Mouse (Mus musculus) urinary bladder, postnatal 36 days (tissue): ENCODE measurements around the gene Tnfaip2.
A peak's percentile ranks its signal among the peaks of the same experiment; 100 is the strongest.

Source experiments
- DNase-seq, 2 experiments: peaks; one replicate each; pipeline ENCODE4 v3.0.0; 2022; ENCODE audit warnings: low spot score in 2 of 2, mixed read lengths in 1 of 2

The Tnfaip2 gene

DNA sequence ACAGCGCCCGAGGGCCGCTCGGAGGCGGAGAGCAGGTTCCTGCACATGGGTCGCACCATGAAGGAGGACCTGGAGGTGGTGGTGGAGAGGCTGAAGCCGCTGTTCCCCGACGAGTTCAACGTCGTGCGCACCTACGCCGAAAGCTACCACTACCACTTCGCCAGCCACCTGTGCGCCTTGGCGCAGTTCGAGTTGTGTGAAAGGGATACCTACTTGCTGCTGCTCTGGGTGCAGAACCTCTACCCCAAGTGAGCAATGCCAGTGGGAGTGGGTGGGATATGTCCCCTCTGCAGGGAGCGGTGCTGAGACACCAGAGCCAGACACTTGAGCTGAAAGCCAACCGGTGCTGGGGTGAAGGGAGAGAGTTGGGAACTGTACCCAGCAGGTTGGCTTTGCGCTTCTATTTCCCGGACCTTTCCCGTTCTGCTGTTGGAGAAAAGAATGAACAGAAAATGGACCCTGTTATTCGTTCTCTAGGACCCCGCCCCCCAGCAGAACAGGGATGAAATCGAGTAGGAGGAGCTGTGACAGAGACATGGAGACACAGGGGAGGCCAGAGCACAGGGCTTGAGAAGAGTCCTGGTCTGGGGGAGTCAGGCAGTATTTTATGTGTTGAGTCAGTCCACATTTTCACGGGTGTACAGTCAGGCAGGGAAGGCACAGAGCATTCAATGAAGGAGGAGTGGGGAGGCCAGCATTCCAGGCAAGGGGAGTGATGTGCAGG, 3.8 kb downstream of the Tnfaip2 start:
- DNase-seq: no peak

DNA sequence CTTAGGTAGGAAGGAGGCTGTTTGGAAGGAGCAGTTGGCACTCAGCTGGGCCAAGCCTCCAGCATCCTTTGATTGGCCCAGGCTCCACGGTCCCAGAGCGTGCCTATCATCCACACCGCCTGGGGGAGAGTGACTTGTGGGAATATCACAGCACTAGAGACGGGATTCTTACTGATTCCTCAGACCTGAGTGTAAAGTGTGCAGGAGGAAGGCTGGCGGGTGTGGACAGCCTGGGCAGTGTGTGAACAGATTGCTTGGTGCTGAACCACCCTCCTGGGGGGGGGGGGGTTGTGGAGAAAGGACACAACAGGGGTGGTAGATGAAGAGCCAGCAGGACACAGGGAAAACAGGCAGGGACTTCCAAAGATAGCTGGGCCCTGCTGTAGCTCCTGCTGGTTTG, 4.5 kb downstream of the Tnfaip2 start:
- no peak for DNase-seq

DNA sequence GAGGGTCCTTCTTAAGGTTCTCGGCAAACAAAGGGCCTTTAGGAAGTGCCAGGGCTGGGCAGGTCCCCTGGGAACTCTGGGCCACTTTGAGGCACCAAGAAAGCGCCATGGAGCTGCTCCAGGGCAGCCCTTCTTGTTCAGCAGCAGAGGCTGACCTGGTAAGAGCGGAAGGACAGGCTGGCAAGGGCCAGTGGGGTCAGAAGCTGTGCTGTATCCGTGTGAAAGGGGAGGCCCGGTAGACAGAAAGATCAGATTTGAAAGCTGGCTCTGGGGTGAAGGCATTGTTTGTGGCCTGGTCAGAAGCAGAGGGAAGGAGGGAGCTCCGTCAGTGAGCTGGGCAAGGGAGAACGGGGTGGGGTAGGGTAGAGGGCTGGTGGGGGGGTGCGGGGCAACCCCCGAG, 5.1 kb downstream of the Tnfaip2 start:
- DNase-seq: no peak

DNA sequence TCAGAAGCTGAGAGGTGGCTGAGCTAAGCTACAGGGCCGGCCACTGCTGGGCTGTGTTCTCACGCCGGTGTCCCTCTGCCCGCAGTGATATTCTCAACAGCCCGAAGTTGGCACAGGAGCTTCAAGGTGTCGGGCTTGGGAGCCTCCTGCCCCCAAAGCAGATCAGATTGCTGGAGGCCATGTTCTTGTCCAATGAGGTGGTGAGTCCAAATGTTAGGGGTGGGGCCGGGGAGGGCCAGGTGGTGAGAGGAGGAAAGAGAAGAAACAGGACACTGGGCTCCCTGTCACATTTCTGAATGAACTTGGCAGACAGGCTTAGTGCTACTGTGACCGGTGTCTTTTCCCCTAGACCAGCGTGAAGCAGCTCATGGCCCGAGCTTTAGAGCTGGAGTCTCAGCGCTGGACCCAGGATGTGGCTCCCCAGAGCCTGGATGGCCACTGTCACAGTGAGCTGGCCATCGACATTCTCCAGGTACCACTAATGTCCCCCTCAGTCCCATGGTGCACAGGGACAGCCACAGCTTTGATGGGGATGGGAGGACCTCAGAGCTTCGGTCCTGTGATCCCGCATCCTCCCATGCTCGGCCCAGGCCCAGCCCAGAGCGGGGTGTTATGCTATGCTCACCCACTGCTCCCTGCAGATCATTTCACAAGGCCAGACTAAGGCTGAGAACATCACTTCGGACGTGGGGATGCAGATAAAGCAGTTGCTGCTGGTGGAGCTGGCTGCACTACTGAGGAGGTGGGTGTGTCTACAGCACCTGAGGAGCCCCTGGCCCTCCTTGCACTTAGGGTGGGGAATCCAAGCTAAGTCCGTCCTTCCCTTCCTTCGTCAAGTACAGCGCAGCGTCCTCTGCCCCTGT, 5.9 kb downstream of the Tnfaip2 start:
- DNase-seq: no peak

DNA sequence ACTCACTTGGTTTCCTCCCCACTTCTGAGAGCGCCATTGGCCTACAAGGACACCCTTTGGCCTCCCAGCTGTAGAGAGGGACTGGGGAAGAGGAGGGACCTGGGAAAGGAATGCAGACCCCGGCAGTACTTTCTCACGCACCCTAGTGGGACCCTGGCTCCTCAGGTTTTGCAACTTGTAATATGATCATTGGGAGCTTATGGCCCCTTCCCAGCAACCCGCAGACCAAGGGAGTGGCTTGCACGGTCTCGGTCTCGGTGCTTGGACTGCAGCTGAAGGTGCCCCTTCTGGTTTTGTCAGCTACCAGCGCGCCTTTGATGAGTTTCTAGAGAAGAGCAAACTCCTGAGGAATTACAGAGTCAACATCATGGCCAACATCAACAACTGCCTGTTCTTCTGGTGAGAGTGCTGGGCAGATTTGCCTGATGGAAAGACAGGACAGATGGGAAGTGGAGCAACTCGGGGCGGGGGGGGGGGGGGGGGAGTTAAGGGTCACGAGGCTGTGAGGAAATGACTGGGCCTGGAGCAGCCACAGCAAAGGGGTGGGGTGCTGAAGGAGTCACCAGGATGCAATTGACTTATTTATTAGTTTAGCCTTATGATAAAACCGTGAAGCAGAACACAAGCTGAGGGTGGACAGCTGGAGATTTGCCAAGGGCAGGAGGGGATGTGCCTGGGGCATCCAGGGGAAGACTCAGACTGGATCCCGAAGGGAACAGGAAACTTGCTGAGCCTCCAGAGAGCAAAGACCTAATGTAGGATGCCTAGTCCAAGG, 6.8 kb downstream of the Tnfaip2 start:
- DNase-seq: peak in 1 of 2 experiments; percentile 61

DNA sequence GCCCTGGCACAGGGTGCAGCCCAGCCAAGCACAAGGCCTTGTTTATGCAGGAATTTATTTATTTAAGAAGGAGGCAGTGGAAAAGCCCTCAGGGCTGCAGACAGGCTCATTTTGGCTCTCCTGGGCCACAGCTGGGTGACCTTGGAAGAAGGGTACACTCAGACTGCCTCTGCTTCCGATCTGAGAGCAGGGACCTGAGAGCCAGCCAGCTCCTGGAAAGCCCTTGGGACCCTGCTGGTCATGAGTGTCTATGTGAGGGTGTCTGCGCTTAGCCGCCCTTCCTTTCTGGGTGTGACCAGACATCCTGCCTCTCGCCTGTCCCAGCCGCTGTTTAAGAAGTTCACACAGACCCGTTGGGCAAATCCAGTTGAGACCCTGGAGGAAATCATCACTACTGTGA, 8.1 kb downstream of the Tnfaip2 start:
- DNase-seq: no peak

DNA sequence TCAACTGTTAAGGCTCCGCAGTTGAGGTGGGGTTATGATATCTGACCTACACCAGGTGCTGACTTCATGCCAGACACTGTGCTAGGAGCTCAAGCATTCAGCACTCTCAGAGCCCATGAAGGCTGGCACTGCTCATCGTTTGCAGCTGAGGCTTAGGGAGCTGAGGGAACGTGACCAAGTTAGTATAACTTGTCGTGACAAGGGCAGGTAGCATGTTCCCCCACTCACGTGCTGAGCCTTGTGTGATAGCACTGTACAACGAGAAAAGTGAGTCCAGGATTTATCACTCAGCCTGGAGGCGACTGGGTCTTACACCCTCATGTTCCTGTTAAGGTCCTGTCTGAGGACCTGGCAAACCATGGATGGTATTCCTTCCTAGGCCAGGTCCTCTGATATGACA, 9.3 kb downstream of the Tnfaip2 start:
- no peak for DNase-seq

DNA sequence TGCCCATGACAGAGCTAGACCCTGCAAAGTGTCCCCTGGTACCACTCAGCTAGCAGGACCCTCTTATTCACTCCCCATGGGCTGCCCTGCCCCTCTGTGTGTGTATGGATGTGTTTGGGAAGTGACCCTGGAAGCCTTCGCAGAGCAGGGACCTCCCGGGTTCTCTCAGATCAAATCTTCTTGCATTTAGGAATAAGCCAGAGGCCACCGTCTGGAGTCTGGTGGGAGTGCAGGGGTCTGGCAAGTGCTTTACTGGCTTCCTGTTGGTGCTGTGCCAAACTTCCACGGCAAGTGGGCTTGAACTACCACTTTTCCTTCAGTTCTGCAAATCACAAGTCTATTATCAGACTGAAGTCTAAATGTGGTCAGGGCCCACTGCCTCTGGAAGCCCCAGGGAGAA, 11.8 kb downstream of the Tnfaip2 start:
- no peak for DNase-seq

DNA sequence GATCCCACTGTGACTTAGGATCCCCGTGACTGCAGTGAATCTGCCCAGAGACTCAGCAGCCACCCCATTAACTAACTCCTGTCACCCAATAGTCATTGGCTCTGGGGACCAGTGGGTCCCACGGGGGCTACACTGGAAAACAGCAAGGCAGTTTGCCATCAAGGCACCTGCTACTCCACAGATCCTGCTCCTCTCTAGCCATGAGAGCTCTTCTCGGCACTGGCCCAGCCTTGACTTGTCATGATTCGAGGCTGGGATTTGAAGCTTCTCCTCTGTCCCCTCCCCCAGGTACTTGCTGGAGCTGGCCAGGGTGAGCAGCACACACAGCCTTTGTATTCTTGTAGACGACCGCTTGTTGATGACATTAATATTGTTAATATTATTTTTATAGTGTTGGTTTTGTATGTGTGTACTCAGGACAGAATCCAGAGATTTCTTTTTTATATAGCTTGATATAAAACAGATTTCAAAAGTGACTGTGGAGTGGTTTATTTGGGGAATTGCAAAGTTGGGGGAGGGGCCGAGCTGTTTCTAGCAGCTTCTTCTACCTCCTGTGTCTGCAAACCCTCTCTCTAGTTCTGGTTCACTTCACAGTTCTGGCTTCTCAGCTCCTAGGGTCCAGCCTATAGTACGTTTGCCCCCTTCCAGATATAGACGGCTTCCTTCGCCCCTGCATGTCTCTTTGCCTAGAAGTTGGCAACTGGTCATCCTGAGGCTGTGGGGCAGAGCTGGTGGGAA, 12.4 kb downstream of the Tnfaip2 start:
- DNase-seq: no peak

DNA sequence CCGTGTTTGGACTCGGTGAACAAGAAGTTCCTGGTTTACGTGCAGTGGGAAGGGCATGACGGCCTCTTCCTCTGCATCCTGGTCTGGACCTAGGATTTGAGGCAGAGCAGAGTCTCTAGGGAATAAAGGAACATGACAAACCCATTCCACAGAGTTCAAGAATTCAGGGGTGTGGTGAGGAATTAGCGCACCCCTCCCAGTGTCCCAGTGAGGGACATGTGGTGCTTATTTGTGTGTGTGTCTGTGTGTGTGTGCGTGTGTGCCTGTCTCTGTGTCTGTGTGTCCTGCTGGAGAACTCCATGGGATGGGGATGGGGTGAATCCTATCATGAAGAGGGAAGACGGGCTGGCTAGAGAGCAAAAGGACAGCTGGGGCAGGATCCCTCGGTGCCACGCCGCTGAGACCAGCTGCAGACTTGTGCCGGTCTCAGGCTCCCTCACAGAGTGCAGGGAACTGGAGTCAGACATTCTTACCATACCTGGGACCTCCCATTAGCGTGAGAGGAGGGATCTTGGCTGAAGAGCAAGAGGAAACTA, 13.1 kb downstream of the Tnfaip2 start:
- no peak for DNase-seq

DNA sequence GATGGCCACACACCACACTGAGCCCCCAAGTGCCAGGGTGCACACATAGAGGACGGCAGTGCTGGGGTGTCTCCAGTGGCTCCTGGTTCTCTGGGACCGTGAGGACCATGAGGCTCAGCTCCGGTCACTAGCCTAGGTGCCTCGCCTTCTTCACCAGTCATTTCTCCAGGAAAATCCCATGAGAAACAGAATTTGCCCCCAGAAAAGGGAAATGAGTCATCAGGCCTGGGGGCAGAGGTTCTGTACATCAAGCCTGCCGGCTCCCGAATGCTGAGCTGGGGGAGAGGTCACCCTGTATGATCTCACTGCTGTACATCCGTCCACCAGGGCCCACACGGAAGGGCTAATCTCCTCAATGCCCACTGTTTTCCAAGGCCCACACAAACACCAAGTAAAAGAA, 13.6 kb downstream of the Tnfaip2 start:
- no peak for DNase-seq

DNA sequence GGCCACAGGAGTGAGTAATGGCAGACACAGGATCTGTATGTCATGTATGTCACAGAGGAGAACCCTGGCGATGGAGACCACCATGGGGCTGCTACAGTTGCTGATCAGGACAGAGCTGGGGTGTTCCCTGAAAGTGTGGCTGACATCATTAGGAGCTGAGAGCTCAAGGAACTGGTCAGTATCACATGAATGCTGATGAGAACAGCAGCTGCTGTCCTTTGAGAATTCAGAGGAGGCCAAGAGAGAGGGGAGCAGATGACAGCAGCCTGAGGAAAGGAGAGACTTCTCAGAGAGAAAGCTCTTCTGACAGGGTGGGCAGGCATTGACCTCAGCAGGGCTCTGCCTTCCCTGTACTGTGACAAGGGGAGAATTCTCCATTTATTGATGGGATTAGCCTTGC, 15.5 kb downstream of the Tnfaip2 start:
- DNase-seq: no peak

DNA sequence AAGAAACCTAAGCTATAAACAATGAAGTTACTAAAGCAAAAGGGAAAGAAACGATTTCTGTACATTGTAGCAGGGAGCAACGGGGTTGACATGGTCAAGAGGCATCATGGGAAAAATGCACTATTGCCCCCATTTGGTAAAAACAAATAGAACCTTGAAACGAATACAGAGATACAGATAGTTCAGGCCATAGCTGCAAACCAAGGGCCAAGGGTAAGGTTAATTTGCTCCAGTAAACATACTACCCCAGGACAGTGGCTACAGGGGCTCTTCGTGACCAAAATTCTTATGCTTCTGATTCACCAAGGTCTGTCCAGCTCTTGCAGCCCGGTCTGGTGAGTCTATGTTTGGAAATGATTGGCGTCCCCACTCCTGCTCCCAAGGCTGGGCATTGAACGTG, 21.3 kb downstream of the Tnfaip2 start:
- no peak for DNase-seq

DNA sequence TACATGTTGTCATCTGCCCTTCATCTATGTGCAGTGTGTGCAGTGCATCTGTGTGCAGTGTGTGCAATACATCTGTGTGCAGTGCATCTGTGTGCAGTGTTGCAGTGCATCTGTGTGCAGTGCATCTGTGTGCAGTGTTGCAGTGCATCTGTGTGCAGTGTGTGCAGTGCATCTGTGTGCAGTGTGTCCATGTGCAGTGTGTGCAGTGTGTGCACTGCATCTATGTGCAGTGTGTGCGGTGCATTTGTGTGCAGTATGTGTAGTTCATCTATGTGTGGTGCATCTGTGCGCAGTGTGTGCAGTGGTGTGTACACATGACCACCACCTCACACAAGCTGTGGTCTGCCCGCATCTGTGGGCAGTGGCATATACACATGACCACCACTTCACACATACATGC, 24.1 kb downstream of the Tnfaip2 start:
- no peak for DNase-seq

DNA sequence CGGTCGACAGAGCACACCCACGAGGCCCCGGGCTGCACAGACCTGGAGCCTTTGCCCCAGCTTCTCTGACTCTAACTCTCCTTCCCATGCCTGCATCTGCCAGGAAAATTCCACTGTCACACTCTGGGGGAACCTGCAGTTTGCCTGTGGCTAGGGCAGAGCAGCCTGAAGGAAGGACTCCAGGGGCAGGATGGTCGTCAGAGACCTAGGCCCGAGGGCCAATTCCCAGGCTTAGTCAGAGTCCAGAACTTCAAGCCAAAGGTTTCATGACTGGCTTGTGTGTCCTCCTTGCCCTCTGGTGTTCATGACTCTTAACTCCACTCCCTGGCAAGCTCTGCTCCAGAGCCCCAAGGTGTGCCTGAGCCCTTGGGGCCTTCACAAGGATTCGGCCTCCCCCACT, 25.9 kb downstream of the Tnfaip2 start:
- no peak for DNase-seq

DNA sequence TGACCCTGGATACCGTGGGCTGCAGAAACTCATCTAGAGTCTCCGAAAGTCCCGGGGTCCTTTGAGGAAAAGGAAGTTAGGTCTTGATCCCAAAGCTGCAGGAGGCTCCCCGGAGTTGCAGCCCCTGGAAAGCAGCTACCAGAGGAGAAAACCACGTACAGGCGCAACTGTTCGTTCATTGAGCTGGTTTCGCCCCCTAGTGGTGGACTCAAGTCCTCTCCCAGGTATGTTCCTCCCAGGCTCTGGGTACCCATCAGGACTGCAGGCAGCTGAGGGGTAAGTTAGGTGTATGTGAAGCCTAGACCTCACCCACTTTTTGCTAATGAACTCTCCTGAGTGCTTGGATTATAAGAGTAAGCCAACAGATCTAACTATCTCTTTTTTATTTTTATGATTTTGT, 27.2 kb downstream of the Tnfaip2 start:
- peak in 1 of 2 experiments; percentile 72 for DNase-seq

DNA sequence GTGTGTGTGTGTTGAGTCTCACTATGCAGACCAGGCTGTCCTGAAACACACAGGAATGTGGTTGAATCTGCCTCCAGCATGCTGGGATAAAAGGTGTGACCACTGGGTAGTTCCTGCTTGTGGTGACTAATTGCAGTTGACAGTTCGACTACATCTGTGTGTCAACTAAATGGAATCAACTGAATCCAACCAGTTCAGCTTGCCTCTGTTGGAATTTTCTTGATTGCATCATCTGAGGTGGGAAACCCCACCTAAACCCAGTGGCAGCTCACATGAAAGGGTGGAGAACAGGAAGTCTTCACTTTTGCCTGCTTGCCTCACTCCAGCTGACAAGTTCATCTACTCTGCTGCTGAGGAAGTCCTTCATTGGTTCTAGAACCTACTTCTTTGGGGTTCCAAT, 28.9 kb downstream of the Tnfaip2 start:
- DNase-seq: no peak

DNA sequence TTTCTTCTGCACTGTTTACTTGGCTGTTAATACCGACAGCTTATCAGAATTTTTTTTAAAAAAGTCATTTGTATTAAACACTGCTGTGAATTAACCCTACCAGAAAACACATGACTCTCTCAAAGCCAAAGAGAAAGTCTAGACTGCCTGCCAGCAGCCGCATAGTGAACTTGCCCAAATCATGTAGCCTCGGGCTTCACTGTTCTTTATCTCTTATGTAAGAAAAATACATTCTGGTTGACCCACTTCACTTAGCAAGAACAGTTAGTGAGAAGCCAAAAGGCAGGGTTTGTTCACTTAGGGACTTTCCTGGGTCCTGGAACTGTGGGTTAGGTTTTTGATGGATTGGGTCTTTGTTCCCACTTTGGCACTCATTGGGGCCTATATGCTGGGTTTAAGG, 29.5 kb downstream of the Tnfaip2 start:
- no peak for DNase-seq

DNA sequence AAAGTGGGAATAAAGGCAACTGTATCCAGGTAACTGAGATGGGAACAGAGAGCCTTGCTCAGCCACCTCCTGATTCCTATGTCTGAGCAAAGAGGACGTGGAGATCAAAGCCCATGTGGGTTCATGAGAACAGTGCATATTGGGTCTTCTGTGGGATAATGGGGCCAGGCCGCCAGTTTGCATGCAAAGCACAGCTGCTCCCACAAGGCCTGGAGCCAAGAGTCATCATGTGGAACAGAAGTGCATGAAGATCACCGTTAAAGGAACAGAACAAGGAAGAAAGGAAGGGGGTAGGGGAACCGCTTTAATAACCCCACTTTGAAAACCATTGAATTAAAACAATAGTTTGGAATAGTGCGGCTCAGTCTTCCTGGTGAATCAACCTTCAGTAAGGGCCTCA, 30.6 kb downstream of the Tnfaip2 start:
- DNase-seq: no peak

DNA sequence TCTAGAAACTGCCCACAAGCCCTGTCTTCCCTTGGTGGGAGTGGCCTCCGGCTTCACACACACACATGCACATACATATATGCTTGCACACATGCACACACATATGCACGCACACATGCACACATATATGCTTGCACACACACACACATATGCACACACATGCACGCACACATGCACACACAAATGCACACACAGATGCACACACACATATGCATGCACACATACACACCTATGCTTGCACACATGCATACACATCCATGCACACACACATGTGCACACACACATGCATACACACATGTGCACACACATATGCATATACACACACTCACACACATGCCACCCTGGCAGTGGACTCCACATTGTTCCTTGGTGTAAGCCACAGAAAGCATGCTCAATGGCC, 32.1 kb downstream of the Tnfaip2 start:
- no peak for DNase-seq

DNA sequence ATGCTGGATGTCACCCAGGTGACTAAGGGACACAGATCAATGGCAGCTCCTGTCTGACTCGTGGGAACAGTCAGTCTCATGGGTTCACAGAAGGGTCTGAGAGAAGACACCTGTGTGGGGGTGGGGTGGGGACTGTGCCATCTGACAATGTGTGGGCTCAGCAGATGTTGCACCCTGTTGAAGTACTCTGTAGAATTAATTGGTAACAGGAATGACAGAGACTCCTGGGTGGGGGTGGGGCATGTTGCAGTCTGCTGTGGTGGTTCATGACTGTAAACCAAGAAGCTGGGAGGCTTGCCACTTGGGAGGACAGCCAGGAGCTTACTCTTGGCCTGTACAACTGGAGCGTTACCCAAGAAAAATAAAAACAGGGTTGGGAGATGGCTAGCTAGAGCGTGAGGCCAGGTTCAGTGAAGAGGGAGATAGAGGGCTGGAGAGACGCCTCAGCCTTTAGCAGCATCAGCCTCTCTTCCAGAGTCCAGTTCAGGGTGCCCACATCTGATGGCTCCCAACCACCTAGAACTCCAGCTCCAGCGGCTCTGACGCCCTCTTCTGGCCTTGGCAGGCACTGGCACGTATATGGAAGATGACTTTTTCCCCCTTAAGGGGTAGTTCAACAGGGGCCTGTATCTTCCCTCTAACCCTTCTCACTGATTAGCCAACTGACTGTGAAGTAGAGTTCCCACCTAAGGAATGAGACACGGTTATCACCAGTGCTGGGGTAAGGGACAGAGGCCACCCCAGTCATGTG, 32.8 kb downstream of the Tnfaip2 start:
- DNase-seq: peak; percentile 61 to 87
